In the genomic region with DNA sequence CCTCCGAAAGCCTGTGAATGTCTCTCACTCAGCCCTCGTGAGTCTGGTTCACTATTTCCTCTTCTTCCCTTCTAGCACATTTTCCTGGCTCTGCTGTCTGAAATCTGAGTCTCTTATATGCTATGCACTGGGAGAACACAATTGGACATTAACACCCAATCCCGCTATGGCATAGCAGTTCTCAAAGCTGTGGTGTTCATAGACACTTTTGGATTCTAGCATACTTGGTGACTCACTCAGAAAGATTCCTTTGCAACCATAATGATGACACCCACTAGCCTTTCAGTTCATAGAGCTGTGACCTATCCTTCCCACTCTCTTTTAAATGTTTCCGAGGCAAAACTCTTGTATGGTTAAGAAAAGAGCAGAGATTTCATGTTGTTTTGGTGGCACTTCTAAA, we compare ENCODE assay signal across 14 mouse cellular contexts.
"Had no signal": no experiment of that assay in that cellular context is flagged by ENCODE, and none has a peak within 500 bp of the region (broad histone marks: within the 10 kb centered on the region; RNA-seq: fewer than 3 reads in every experiment).

No protein-coding gene starts in this region.

- DNase-seq: kidney, postnatal 36 days; layer of hippocampus, adult 9-11 months; layer of hippocampus, postnatal 36 days; lung, embryonic 14.5 days; lung, postnatal 10 days; lung, postnatal 4 days; right cerebral cortex, adult 18-20 months; right cerebral cortex, postnatal 25 days had no signal

- ATAC-seq: liver, embryonic 12.5 days; midbrain, embryonic 16.5 days had no signal

- H3K36me3 ChIP-seq: limb, embryonic 15.5 days; liver, embryonic 12.5 days; midbrain, embryonic 10.5 days; neural tube, embryonic 15.5 days had no signal

- H3K4me2 ChIP-seq: limb, embryonic 15.5 days; liver, embryonic 12.5 days; lung, embryonic 14.5 days; neural tube, embryonic 15.5 days had no signal

- H3K4me1 ChIP-seq: limb, embryonic 15.5 days; midbrain, embryonic 10.5 days; neural tube, embryonic 15.5 days had no signal

- H3K4me3 ChIP-seq: limb, embryonic 15.5 days; liver, embryonic 12.5 days; midbrain, embryonic 10.5 days; neural tube, embryonic 15.5 days had no signal

- H3K9ac ChIP-seq: limb, embryonic 15.5 days; liver, embryonic 12.5 days; lung, embryonic 14.5 days; neural tube, embryonic 15.5 days had no signal

- H3K27ac ChIP-seq: limb, embryonic 15.5 days; liver, embryonic 12.5 days; midbrain, embryonic 10.5 days; neural tube, embryonic 15.5 days; stomach, postnatal 0 days had no signal

- H3K9me3 ChIP-seq: limb, embryonic 15.5 days; liver, embryonic 12.5 days; midbrain, embryonic 10.5 days; neural tube, embryonic 15.5 days had no signal

- H3K27me3 ChIP-seq: limb, embryonic 15.5 days; liver, embryonic 12.5 days; neural tube, embryonic 15.5 days had no signal
